Mouse (Mus musculus): ENCODE data around the gene Actn4. TPM values are rescaled to one million over a fixed set of nuclear protein-coding genes. Genes with fewer than 3 reads are reported as not detected.

The Actn4 gene
- total RNA-seq, 4 experiments from 2014 or later = 184 to 285 (median 233) TPM

Other genes with a start within 250 kb of the Actn4 start
- gene Fbxo17, start 245.5 kb downstream of the Actn4 start, total RNA-seq (2022) = 1 to 10 TPM; 4.5 to 9.9 (median 6.9) TPM
- gene Mrps12, start 220.5 kb downstream of the Actn4 start, total RNA-seq (2022) = 10 to 100 TPM; 76.5 to 92.2 (median 83.3) TPM
- 10 to 100 TPM; 18.0 to 26.2 (median 20.3) TPM for gene Sars2, start 220.3 kb downstream of the Actn4 start, total RNA-seq (2022)
- not detected for gene Ccer2, start 206.2 kb downstream of the Actn4 start, total RNA-seq (2022)
- gene Sirt2, start 195.6 kb downstream of the Actn4 start, total RNA-seq (2022) = 10 to 100 TPM; 73.9 to 96.2 (median 84.3) TPM
- gene Nfkbib, start 194.8 kb downstream of the Actn4 start, total RNA-seq (2022) = 10 to 100 TPM; 32.0 to 52.2 (median 39.6) TPM
- gene Rinl, start 173.4 kb downstream of the Actn4 start, total RNA-seq (2022) = 1 to 10 TPM; 1.9 to 4.4 (median 2.8) TPM
- gene Hnrnpl, start 153.8 kb downstream of the Actn4 start, total RNA-seq (2022) = 100 to 1,000 TPM; 331 to 473 (median 439) TPM
- gene Ech1, start 137.1 kb downstream of the Actn4 start, total RNA-seq (2022) = 100 to 1,000 TPM; 402 to 476 (median 431) TPM
- gene Lgals4, start 128.5 kb downstream of the Actn4 start, total RNA-seq (2022) = 10 to 100 TPM in 2 of 4 experiments, 1 to 10 TPM in 2; 6.6 to 34.6 (median 18.8) TPM
- 1 to 10 TPM in 1 of 4 experiments, not detected in 3; 1.2 TPM for gene Lgals7, start 98.5 kb downstream of the Actn4 start, total RNA-seq (2022)
- gene Capn12, start 80.9 kb downstream of the Actn4 start, total RNA-seq (2022) = under 1 TPM in 3 of 4 experiments, not detected in 1; 0.12 to 0.16 (median 0.15) TPM
- gene Eif3k, start 19.5 kb upstream of the Actn4 start, total RNA-seq (2022) = 100 to 1,000 TPM; 232 to 255 (median 240) TPM
- gene Map4k1, start 19.7 kb upstream of the Actn4 start, total RNA-seq (2022) = 1 to 10 TPM; 1.4 to 3.9 (median 1.8) TPM
- under 1 TPM; 0.17 to 0.25 (median 0.22) TPM for gene Ryr1, start 162.8 kb upstream of the Actn4 start, total RNA-seq (2022)
- gene Rasgrp4, start 172.5 kb upstream of the Actn4 start, total RNA-seq (2022) = 1 to 10 TPM; 1.3 to 1.6 (median 1.4) TPM
- 10 to 100 TPM; 10.1 to 19.9 (median 14.7) TPM for gene Fam98c, start 193.9 kb upstream of the Actn4 start, total RNA-seq (2022)
- 1 to 10 TPM; 1.2 to 2.1 (median 1.7) TPM for gene Ggn, start 207.9 kb upstream of the Actn4 start, total RNA-seq (2022)
- 10 to 100 TPM in 2 of 4 experiments, 1 to 10 TPM in 2; 6.6 to 19.2 (median 12.7) TPM for gene Spred3, start 208.1 kb upstream of the Actn4 start, total RNA-seq (2022)
- gene Psmd8, start 218.4 kb upstream of the Actn4 start, total RNA-seq (2022) = 100 to 1,000 TPM; 167 to 191 (median 174) TPM

Measured in adrenal gland, adult 8-10 months (tissue).